Mouse (Mus musculus) midbrain, embryonic 14.5 days (tissue): ENCODE results near the gene Slc12a8. TPM values are rescaled to one million over a fixed set of nuclear protein-coding genes. Genes with fewer than 3 reads are reported as not detected.

Experiments used
- ATAC-seq: fragments of 200-750 bp; cut with Nextera tagmentation; 2 replicates; pipeline ENCODE4 v1.8.0; 2017; ENCODE audit warnings: moderate number of reproducible peaks, moderate library complexity; ENCODE audit not compliant: low FRiP score, low TSS enrichment
- DNase-seq: peaks from one replicate; pipeline ENCODE4 v3.0.0-alpha.2; 2015
- H3K27ac ChIP-seq: fragments of 300-500 bp; sonication (generic); replicated peaks from 2 replicates; pipeline ENCODE4 v1.5.1; 2014; ENCODE audit warnings: mild to moderate bottlenecking, low read depth, low read length, moderate library complexity
- H3K27me3 ChIP-seq: fragments of 300-500 bp; sonication (generic); 2 replicates; pipeline ENCODE4 v1.6.1; 2014; ENCODE audit warnings: low read length, control low read depth, mixed read lengths; ENCODE audit not compliant: control insufficient read depth, insufficient read depth
- H3K36me3 ChIP-seq: fragments of 300-500 bp; sonication (generic); 2 replicates; pipeline ENCODE4 v1.6.1; 2014; ENCODE audit warnings: low read length, control low read depth; ENCODE audit not compliant: control insufficient read depth, insufficient read depth
- H3K4me1 ChIP-seq: fragments of 300-500 bp; sonication (generic); 2 replicates; pipeline ENCODE4 v1.6.1; 2014; ENCODE audit warnings: mild to moderate bottlenecking, antibody characterized with exemption, low read length, control low read depth; ENCODE audit not compliant: control insufficient read depth, insufficient read depth
- H3K4me2 ChIP-seq: fragments of 300-500 bp; sonication (generic); 2 replicates; pipeline ENCODE4 v1.6.1; 2014; ENCODE audit warnings: mild to moderate bottlenecking, low read length, moderate library complexity
- H3K4me3 ChIP-seq: fragments of 300-500 bp; sonication (generic); replicated peaks from 2 replicates; pipeline ENCODE4 v1.5.1; 2014; ENCODE audit warnings: low read depth, low read length
- H3K9ac ChIP-seq: fragments of 300-500 bp; sonication (generic); replicated peaks from 2 replicates; pipeline ENCODE4 v1.6.1; 2014; ENCODE audit warnings: mild to moderate bottlenecking, low read length, moderate library complexity
- H3K9me3 ChIP-seq: fragments of 300-500 bp; sonication (generic); 2 replicates; pipeline ENCODE4 v1.6.1; 2016; ENCODE audit warnings: low read length, control low read depth, mixed read lengths; ENCODE audit not compliant: control insufficient read depth
- WGBS: fragments of 180-500 bp; shearing (Covaris S2); extraction: QIAGEN DNeasy Blood & Tissue Kit; methylation state at CpG from one replicate; pipeline ENCODE4 v1.1.7; 2014; 5-methylcytosine and 5-hydroxymethylcytosine counted together
- polyA plus RNA-seq: library from polyadenylated mRNA; unstranded; fragments of >200 nt; fragmentation: Nextera tagmentation; extraction: Ambion mirVana; gene quantifications from 2 replicates; pipeline ENCODE4 v1.2.1, GENCODE M21; 2014

The Slc12a8 gene
- polyA plus RNA-seq, 1 experiment from 2014 or later, result 0.80 TPM

DNA sequence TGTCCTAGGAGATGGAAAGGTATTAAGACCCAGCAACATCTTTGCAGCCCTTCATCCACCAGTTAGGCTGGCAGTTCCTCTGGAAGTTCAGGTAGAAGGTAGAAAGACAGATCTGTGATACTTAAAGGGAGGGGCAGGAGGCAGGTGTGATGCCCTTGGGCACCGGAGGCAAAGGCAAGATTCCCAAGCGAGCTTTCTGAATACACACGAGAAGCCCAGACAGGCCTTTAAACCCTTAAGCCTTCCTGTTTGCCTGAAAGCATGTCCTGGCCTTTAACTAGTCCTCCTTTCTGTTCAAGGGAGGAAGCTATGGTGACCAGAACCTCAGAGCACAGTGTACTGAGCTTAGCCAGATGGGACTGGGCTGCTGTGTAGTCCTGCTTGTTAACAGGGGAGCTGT, 165.5 kb downstream of the Slc12a8 start:
- no peaks in the 10 kb centered on the region for H3K9me3 ChIP-seq
- no peak overlapping the region for H3K27ac ChIP-seq
- ATAC-seq (no peak), DNase-seq (no peak)
- no peaks in the 10 kb centered on the region for H3K36me3 ChIP-seq
- H3K9ac ChIP-seq, result no peak overlapping the region
- peaks cover 23% of the 10 kb centered on the region for H3K4me1 ChIP-seq
- WGBS, result 70% methylated on average over 3 of the region's 3 CpGs
- no peak overlapping the region for H3K4me3 ChIP-seq
- no peak overlapping the region for H3K4me2 ChIP-seq
- no peaks in the 10 kb centered on the region for H3K27me3 ChIP-seq

GRCm38 (mm10) chr16:33683206-33684161, 166.4 kb downstream of the Slc12a8 start:
- H3K27me3 ChIP-seq, result no peaks in the 10 kb centered on the region
- H3K4me3 ChIP-seq, result peak overlapping the region; percentile 77
- DNase-seq, result no peak
- peaks cover 23% of the 10 kb centered on the region for H3K4me1 ChIP-seq
- peak overlapping the region; percentile 84 for H3K9ac ChIP-seq
- H3K9me3 ChIP-seq, result no peaks in the 10 kb centered on the region
- H3K36me3 ChIP-seq, result no peaks in the 10 kb centered on the region
- H3K27ac ChIP-seq, result 0 out of 2 replicates have a peak overlapping the region, but pooled peaks have one; percentile 26
- 60% methylated on average over 13 of the region's 13 CpGs for WGBS
- peak; percentile 18; the same call in 1 of the 2 replicates for ATAC-seq
- peak overlapping the region; percentile 92 for H3K4me2 ChIP-seq

DNA sequence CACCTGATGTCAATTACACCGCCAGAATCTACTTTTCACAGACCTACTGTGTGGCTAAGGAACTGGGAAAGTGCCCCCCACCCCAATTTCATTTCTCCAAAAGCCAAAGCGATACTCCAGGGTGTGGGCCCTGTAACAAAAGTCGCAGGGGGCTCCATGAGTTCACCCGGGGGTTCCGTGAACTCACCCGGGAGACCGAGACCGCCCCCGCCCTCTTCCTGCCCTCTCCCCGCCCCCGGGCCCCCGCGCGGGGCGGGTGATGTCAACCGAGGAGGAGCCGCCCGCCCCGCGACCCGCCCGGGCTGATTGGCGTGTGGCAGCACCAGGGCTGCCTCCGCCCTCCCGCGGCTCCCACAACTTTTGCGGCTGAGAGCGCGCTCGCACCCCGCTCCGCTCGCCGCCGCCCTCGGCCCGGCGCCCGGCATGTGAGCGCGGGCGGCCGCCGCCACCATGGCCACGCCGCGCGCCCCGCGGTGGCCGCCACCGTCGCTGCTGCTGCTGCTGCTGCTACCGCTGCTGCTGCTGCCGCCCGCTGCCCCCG, 167.1 kb downstream of the Slc12a8 start, which contains the start of gene Heg1:
TSS of gene Heg1 (plus strand) at position 209 of the 541 bp plus-strand sequence.
- Histone ChIP-seq H3K27me3 (no peaks in the 10 kb centered on the region), H3K36me3 (no peaks in the 10 kb centered on the region), H3K4me2 (peak within 1 kb of the TSS; percentile 92), H3K4me1 (peaks cover 23% of the 10 kb centered on the region), H3K4me3 (peak within 1 kb of the TSS; percentile 77), H3K9me3 (no peaks in the 10 kb centered on the region), H3K27ac (peak within 1 kb of the TSS; percentile 73), H3K9ac (peak within 1 kb of the TSS; percentile 84)
- peak; percentile 76 for ATAC-seq
- WGBS, result under 1% methylated on average over 48 of the region's 57 CpGs
- peak; percentile 85 for DNase-seq

DNA sequence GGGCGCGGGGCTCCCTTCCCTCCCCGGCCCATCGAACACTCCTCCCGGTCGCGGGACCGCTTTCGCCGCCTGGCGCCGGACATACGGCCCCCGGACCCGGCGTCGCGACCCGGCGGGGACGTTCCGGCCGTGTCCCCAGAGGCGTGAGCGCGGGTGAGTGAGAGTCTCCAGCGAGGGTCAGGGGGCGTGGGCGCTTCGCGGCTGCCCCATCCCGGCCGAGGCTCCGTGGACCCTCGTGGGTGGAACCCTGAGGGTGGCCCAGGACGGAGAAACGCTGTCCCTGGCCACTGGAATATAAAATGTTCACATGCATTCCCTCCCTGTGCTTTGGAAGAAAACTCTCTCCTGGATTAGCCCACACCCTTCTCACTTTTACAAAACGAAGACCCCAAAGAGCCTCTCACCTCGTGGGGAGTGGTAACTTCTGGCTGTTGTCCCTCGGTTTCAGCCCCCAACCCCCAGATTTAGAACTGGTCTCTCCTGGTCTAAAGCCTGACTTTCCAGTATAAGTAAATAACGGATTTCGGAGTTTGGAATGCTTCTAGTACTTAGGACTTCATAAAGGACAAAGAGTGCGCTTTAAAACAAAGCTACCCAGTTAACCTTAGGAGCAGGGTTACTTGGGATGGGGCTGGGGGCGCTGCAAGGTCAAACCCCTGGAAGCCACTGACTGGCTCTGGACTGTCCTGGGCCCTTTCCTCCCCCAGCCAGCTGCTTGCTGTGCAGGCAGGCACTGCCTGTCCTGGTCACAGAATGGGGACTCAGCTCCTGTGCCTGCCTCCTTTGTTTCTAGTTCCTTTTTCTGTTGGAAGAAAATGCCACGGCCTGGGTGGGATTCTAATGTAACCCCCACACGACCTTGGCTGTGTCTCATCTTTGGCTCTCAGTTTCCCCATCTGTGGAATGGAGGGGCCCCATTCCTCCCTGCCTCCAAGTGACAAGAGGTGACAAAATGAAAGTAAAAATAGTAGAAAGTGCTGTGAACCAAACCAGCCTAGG, 167.9 kb downstream of the Slc12a8 start:
- Histone ChIP-seq H3K9ac (peak overlapping the region; percentile 84), H3K27me3 (no peaks in the 10 kb centered on the region), H3K27ac (peak overlapping the region; percentile 73), H3K4me3 (peak overlapping the region; percentile 77), H3K4me1 (peaks cover 23% of the 10 kb centered on the region), H3K36me3 (no peaks in the 10 kb centered on the region), H3K9me3 (no peaks in the 10 kb centered on the region), H3K4me2 (peak overlapping the region; percentile 92)
- under 1% methylated on average over 46 of the region's 46 CpGs for WGBS
- DNase-seq (peak; percentile 43), ATAC-seq (peak; percentile 47)

DNA sequence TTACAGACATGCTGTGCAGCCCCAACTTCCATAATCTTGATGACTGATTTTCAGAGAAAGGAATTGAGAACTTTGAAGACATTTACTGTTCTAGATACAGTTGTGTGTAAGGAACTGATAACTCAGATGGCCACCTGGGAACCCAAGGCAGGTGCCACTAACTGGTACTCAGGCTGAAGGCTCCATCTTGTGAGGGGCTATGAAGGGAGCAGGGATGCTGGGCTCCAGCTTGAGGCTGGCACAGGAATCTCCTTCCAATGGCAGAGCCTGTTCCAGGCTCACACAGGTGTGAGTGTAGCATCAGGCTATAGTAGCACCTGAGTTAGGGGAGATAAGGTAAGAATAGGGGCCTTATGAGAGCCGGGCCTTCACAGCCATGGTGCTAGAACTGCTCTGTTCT, 168.9 kb downstream of the Slc12a8 start:
- Histone ChIP-seq H3K4me1 (peaks cover 23% of the 10 kb centered on the region), H3K4me3 (peak overlapping the region; percentile 77), H3K9me3 (no peaks in the 10 kb centered on the region), H3K36me3 (no peaks in the 10 kb centered on the region), H3K27ac (no peak overlapping the region), H3K9ac (peak overlapping the region; percentile 84; the same call in 1 of the 2 replicates), H3K4me2 (peak overlapping the region; percentile 92), H3K27me3 (no peaks in the 10 kb centered on the region)
- no peak for ATAC-seq
- WGBS, result 61% methylated on average over 1 of the region's 1 CpGs
- no peak for DNase-seq

DNA sequence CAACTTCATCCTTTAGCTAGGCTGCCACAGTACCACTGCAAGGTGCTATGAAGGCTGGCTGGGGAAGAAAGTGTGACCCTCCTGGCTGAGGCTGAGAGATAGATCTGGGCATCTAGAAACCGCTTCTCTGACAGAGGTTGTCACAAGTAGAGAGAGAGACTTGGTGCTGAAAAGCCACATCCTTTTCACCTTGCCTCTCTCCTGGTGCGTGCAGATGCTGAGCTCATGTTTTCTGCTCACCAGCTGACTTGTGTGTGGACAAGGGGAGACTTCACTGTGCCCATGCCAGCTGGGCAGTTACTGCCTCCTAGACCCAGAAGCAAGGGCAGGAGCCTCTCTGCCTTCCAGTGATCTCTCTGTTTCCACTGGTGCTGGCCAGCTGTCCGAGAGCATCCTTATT, 170.6 kb downstream of the Slc12a8 start:
- H3K4me2 ChIP-seq, result peak overlapping the region; percentile 92
- H3K9me3 ChIP-seq, result no peaks in the 10 kb centered on the region
- no peaks in the 10 kb centered on the region for H3K27me3 ChIP-seq
- no peak overlapping the region; the same call in 1 of the 2 replicates for H3K9ac ChIP-seq
- ATAC-seq (no peak), DNase-seq (no peak)
- no peak overlapping the region for H3K4me3 ChIP-seq
- H3K36me3 ChIP-seq, result no peaks in the 10 kb centered on the region
- peaks cover 21% of the 10 kb centered on the region for H3K4me1 ChIP-seq
- no peak overlapping the region for H3K27ac ChIP-seq
- 76% methylated on average over 3 of the region's 3 CpGs for WGBS

DNA sequence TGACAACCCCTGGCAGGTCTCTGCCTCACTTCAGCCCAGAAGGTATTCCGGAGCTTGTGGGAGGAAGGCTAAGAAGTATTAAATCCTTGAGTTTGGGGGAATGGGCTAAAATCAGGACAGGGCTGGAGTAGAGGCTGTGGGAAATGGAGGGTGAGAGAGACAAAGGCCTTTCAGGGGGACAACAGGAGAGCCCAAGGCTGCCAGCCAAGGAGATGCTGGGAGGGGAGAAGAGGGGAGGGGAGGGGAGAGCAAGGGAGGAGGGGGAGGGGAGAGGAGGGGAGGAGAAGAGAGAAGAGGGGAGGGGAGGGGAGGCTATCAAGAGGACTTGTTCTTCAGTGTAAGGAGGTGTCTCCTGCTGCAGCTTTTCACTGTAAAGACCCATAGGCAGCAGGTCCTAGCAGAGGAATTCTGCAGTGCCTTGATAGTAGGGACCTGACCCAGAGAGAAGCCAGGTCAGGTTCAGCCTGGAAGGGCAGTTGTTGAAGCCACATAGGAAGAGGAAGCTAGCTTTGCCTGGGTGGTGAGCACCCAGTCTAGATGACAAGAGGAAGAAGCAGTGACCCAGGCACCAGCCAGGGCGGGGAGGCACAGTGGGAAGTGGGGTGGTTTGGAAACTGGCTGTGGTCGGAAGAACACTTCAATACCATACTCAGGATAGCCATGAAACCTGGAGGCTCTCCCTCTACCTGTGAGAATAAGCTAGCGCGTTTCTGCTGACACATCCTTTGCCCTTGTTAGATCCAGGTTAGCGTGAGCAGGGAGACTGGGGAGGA, 174.0 kb downstream of the Slc12a8 start:
- no peak overlapping the region; the same call in 1 of the 2 replicates for H3K4me2 ChIP-seq
- ATAC-seq, result no peak; the same call in 1 of the 2 replicates
- H3K9me3 ChIP-seq, result no peaks in the 10 kb centered on the region
- no peaks in the 10 kb centered on the region for H3K27me3 ChIP-seq
- peaks cover 20% of the 10 kb centered on the region for H3K4me1 ChIP-seq
- H3K27ac ChIP-seq, result peak overlapping the region; percentile 26; the same call in 1 of the 2 replicates
- WGBS, result 82% methylated on average over 6 of the region's 6 CpGs
- DNase-seq, result peak; percentile 43
- H3K9ac ChIP-seq, result no peak overlapping the region
- no peak overlapping the region for H3K4me3 ChIP-seq
- H3K36me3 ChIP-seq, result no peaks in the 10 kb centered on the region
